Mouse (Mus musculus) embryonic facial prominence, embryonic 14.5 days (tissue): Measurements from ENCODE around the gene Kctd13. TPM values are rescaled to one million over a fixed set of nuclear protein-coding genes. Genes with fewer than 3 reads are reported as not detected.
"Not testable (repeated sequence)": the region's sequence is repeated elsewhere in the genome, so short reads cannot be mapped to it uniquely, and the experiment has no call there.

ENCODE experiments used
- ATAC-seq: fragments of 200-750 bp; cut with Nextera tagmentation; 2 replicates; pipeline ENCODE4 v1.8.0; 2017; ENCODE audit warnings: low read depth, moderate number of reproducible peaks, moderate TSS enrichment
- DNase-seq: peaks from one replicate; pipeline ENCODE4 v3.0.0-alpha.2; 2015; ENCODE audit warnings: low spot score
- H3K27ac ChIP-seq: fragments of 300-500 bp; sonication (generic); replicated peaks from 2 replicates; pipeline ENCODE4 v1.5.1; 2014; ENCODE audit warnings: low read depth, mild to moderate bottlenecking, low read length, moderate library complexity
- H3K27me3 ChIP-seq: fragments of 300-500 bp; sonication (generic); replicated peaks from 2 replicates; pipeline ENCODE4 v1.6.1; 2014; ENCODE audit warnings: low read length; ENCODE audit not compliant: control insufficient read depth, insufficient read depth
- H3K36me3 ChIP-seq: fragments of 300-500 bp; sonication (generic); 2 replicates; pipeline ENCODE4 v1.6.1; 2014; ENCODE audit warnings: low read length, mixed read lengths; ENCODE audit not compliant: control insufficient read depth, insufficient read depth
- H3K4me1 ChIP-seq: fragments of 300-500 bp; sonication (generic); 2 replicates; pipeline ENCODE4 v1.6.1; 2014; ENCODE audit warnings: antibody characterized with exemption, low read length; ENCODE audit not compliant: control insufficient read depth, insufficient read depth
- H3K4me2 ChIP-seq: fragments of 300-500 bp; sonication (generic); 2 replicates; pipeline ENCODE4 v1.6.1; 2014; ENCODE audit warnings: low read depth, mild to moderate bottlenecking, low read length, moderate library complexity, mixed read lengths
- H3K4me3 ChIP-seq: fragments of 300-500 bp; sonication (generic); 2 replicates; pipeline ENCODE4 v1.5.1; 2014; ENCODE audit warnings: low read depth, mild to moderate bottlenecking, low read length
- H3K9ac ChIP-seq: fragments of 300-500 bp; sonication (generic); 2 replicates; pipeline ENCODE4 v1.6.1; 2014; ENCODE audit warnings: low read depth, mild to moderate bottlenecking, low read length, moderate library complexity, mixed read lengths
- H3K9me3 ChIP-seq: fragments of 300-500 bp; sonication (generic); 2 replicates; pipeline ENCODE4 v1.6.1; 2016; ENCODE audit warnings: low read length; ENCODE audit not compliant: control insufficient read depth
- WGBS: fragments of 180-500 bp; shearing (Covaris S2); extraction: QIAGEN DNeasy Blood & Tissue Kit; methylation state at CpG from one replicate; pipeline ENCODE4 v1.1.7; 2014; 5-methylcytosine and 5-hydroxymethylcytosine counted together
- polyA plus RNA-seq: library from polyadenylated mRNA; unstranded; fragments of >200 nt; fragmentation: Nextera tagmentation; extraction: Ambion mirVana; gene quantifications from 2 replicates; pipeline ENCODE4 v1.2.1, GENCODE M21; 2014

The Kctd13 gene
- polyA plus RNA-seq, 1 experiment from 2014 or later, result 13.7 TPM

DNA sequence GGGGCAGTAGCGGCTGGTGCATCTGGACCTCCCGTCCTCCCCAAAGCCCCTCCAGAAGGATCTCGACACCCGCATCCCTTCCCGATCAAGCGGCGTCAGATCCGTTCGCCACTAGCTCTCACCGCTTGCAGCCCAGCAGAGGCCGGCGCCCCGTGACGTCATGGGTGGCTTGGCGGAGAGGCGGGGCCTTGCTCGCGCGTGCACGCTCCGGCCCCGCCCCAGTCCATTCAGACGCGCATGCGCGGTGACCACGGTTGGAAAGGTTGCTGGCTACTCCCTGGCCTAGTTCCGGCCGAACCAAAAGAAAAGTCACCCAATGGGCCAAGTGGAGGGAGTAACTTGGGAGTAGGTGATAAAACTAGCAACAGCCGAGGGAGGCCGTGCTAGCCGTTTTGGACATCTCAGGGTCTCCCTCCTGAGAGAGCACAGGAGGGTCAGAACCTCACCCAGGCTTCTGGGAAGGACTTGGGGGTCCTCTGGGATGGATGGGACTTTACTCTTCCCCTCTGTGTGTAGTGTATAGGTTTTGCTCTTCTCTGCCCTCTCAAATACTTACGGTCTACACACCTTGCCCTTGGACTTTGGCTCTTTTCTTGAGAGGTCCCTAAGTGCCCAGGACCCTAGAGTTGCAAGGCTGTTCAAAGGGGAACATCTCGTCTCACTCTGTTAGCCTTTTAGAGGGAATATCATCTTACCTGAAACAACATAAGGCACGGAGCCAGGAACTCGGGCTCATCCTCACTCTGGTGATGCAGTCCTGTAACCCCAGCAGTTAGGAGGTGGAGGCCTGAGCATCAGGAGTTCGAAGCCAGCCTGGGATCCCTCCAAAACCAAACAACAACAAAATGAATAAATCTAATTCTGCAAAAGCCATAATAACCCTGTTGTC lies 30.3 kb upstream of the Kctd13 start:
- H3K36me3 ChIP-seq, result no peaks in the 10 kb centered on the region
- peaks cover 10% of the 10 kb centered on the region; the same call in 1 of the 2 replicates for H3K4me1 ChIP-seq
- peak; percentile 96 for ATAC-seq
- peak overlapping the region; percentile 74 for H3K4me2 ChIP-seq
- no peaks in the 10 kb centered on the region for H3K9me3 ChIP-seq
- H3K4me3 ChIP-seq, result peak overlapping the region; percentile 56
- peak overlapping the region; percentile 58; the same call in 1 of the 2 replicates for H3K27ac ChIP-seq
- WGBS, result 11% methylated on average over 36 of the region's 37 CpGs
- DNase-seq, result peak; percentile 94
- peak overlapping the region; percentile 72 for H3K9ac ChIP-seq
- no peaks in the 10 kb centered on the region for H3K27me3 ChIP-seq

DNA sequence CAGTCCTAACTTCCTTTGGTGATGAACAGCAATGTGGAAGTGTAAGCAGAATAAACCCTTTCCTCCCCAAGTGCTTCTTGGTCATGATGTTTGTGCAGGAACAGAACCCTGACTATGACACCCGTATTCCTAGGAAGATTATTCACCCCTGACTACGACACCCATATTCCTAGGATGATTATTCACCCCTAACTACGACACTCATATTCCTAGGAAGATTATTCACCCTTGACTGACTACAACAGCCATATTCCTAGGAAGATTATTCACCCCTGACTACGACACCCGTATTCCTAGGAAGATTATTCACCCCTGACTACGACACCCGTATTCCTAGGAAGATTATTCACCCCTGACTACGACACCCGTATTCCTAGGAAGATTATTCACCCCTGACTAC lies 28.9 kb upstream of the Kctd13 start:
- H3K36me3 ChIP-seq, H3K9ac ChIP-seq, H3K9me3 ChIP-seq, H3K27ac ChIP-seq, H3K27me3 ChIP-seq, H3K4me2 ChIP-seq, H3K4me3 ChIP-seq, DNase-seq, ATAC-seq, H3K4me1 ChIP-seq: not testable (repeated sequence)
- WGBS, result 91% methylated on average over 7 of the region's 9 CpGs

DNA sequence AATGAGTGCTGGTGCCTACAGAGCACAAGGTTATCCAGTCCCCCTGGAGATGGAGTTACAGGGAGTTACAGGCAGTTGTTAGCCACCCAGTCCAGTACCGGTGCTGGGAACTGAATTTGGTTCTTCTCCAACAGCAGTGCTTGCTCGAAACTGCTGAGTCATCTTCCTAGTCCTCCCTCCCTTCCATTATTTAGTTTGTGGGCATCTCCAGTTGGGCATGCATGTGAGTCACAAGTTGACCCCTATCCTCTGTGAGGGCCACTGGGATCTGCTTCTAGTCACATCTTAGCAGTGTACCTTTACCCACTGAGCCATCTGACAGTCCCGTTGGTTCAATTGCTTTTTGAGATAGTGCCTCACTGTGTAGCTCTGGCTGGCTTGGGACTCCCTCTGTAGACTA lies 23.1 kb upstream of the Kctd13 start:
- ATAC-seq, result no peak
- Histone ChIP-seq H3K4me1 (no peaks in the 10 kb centered on the region), H3K27me3 (no peaks in the 10 kb centered on the region), H3K4me2 (no peak overlapping the region), H3K9me3 (no peaks in the 10 kb centered on the region), H3K36me3 (no peaks in the 10 kb centered on the region), H3K27ac (no peak overlapping the region), H3K9ac (no peak overlapping the region), H3K4me3 (no peak overlapping the region)
- WGBS, result 80% methylated on average over 3 of the region's 3 CpGs
- no peak for DNase-seq

DNA sequence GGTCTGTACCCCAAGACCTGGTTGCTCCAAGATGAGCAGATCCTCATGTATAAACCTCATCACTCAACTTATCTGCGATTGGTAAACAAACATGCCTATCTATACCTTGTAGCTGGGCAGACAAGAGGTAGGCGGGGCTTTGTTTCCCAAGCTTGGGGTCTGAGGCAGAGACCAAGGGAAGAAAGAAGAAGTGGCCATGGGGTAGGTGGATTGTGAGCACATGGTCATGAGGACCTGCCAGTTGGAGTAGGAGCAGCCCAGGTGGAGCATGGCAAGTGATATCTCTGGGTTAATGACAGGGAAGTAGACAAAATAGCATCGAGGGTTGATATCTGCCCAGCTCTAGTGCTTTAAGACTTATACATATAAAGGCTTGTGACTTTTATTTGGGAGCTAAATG lies 13.8 kb upstream of the Kctd13 start:
- Histone ChIP-seq H3K9ac (no peak overlapping the region), H3K27ac (no peak overlapping the region), H3K27me3 (no peaks in the 10 kb centered on the region), H3K4me3 (no peak overlapping the region), H3K4me2 (no peak overlapping the region), H3K36me3 (no peaks in the 10 kb centered on the region), H3K4me1 (no peaks in the 10 kb centered on the region), H3K9me3 (no peaks in the 10 kb centered on the region)
- DNase-seq (no peak), ATAC-seq (no peak)
- 71% methylated on average over 3 of the region's 3 CpGs for WGBS

DNA sequence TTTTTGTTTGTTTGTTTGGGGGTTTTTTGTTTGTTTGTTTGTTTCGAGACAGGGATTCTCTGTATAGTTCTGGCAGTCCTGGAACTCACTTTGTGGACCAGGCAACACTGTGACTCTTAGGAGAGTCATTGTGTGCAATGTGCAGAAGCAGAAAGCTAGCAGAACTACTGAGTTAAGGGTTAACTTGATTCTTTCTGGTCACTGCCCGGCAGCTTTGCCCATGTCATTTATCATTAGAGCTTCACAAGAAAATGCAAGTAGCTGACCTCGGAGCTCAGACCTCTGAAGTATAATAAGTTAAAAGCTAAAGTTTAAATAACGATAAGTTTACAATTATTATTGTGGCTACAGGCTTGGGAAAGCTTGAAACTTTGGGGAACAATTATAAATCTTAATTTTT lies 10.3 kb upstream of the Kctd13 start:
- not testable (repeated sequence) for DNase-seq, H3K4me1 ChIP-seq, H3K27me3 ChIP-seq, H3K9me3 ChIP-seq, ATAC-seq, H3K27ac ChIP-seq, H3K4me2 ChIP-seq, H3K9ac ChIP-seq, H3K36me3 ChIP-seq, H3K4me3 ChIP-seq
- 32% methylated on average over 4 of the region's 4 CpGs for WGBS

DNA sequence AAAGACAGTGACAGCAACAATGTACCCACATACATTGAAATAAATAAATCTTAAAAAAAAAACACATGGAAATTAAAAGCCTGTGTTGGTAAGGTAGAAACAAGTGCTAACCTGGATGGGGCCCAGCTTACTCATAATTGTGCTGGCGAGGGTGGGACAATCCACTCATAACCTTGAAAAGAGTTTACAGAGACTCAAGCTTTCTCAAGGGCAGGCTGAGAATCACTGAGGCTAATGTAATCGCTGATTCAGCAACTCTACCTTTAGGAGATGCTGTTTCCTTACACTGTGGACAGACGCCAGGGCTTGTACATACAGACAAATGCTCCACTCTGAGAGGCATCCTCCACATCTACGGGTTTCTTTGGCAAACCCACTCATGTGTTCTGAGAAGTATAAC lies 8.7 kb upstream of the Kctd13 start:
- ATAC-seq (no peak), DNase-seq (no peak)
- Histone ChIP-seq H3K9me3 (no peaks in the 10 kb centered on the region), H3K36me3 (no peaks in the 10 kb centered on the region), H3K27ac (no peak overlapping the region), H3K4me1 (0 out of 2 replicates have a peak, but pooled peaks cover 4% of the 10 kb centered on the region), H3K4me3 (no peak overlapping the region), H3K27me3 (no peaks in the 10 kb centered on the region), H3K9ac (no peak overlapping the region), H3K4me2 (no peak overlapping the region)
- 77% methylated on average over 4 of the region's 4 CpGs for WGBS

DNA sequence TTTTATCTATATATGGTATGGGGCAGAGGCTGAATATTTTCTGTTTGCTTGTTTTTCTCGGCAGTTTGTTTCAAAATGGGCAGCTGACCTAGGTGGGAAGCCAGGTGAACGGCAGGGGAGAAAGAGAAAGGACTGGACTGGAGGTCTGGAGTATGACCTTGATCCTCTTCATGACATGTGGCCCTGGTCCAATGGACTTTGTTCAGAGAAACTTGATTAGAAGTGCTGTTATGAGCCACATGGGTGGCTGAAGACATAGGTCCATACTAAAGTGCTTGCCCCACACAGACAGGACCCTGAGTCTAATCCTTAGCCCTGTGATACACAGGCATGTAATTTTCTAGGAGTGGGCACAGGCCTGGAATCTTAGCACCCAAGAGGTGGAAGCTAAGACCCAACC lies 7.1 kb upstream of the Kctd13 start:
- WGBS, result 62% methylated on average over 2 of the region's 2 CpGs
- H3K36me3 ChIP-seq, result no peaks in the 10 kb centered on the region
- DNase-seq, result no peak
- 0 out of 2 replicates have a peak, but pooled peaks cover 4% of the 10 kb centered on the region for H3K4me1 ChIP-seq
- no peaks in the 10 kb centered on the region for H3K9me3 ChIP-seq
- no peaks in the 10 kb centered on the region for H3K27me3 ChIP-seq
- no peak overlapping the region for H3K27ac ChIP-seq
- H3K4me2 ChIP-seq, result no peak overlapping the region
- H3K9ac ChIP-seq, result no peak overlapping the region
- H3K4me3 ChIP-seq, result no peak overlapping the region
- no peak for ATAC-seq

DNA sequence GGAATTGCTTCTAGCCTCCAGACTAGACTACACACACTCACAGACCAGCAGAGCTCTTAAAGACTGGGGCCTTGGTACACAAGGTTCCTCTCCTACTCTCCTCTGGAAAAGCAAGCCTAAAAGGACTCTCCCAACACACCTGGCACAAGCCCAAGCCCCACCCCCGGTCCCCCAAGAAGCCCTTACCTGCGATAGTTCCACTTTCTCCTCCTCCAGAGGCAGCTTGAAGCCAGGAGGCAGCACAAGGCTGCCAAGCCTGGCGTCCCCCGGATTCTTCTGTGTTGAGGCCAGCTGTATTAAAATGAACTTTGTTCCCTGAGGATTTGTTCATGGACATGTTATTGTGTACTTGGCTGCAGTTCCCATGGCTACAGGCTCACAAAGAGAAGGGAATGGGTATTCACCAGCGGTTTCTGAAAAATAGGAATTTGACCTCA lies 6.0 kb upstream of the Kctd13 start, which contains the start of gene Tmem219:
Gene Tmem219, minus strand, starts transcription at position 294 of the 437 bp plus-strand sequence.
- Histone ChIP-seq H3K9me3 (no peaks in the 10 kb centered on the region), H3K4me2 (no peak within 1 kb of the TSS), H3K36me3 (no peaks in the 10 kb centered on the region), H3K4me1 (0 out of 2 replicates have a peak, but pooled peaks cover 4% of the 10 kb centered on the region), H3K9ac (peak within 1 kb of the TSS; percentile 37; the same call in 1 of the 2 replicates), H3K4me3 (no peak within 1 kb of the TSS), H3K27ac (no peak within 1 kb of the TSS), H3K27me3 (no peaks in the 10 kb centered on the region)
- peak; percentile 79 for DNase-seq
- peak; percentile 88 for ATAC-seq
- 46% methylated on average over 5 of the region's 5 CpGs for WGBS
